Mouse (Mus musculus) testis, adult 2 months (tissue): Measurements from ENCODE around the gene Gm21915.

ENCODE experiments used
- CTCF ChIP-seq: fragments of 200-500 bp; IDR thresholded peaks from 2 replicates; pipeline ENCODE4 v1.5.1; 2012; ENCODE audit warnings: low read depth, mild to moderate bottlenecking, inconsistent platforms, low read length, moderate library complexity; ENCODE audit not compliant: control insufficient read depth, insufficient read depth, insufficient replicate concordance
- POLR2A ChIP-seq: fragments of 200-500 bp; IDR thresholded peaks from 2 replicates; pipeline ENCODE4 v1.6.1; 2012; ENCODE audit warnings: low read depth, mild to moderate bottlenecking, inconsistent platforms, low read length, moderate library complexity; ENCODE audit not compliant: control insufficient read depth

GRCm38 (mm10) chr9:40638394-40639049, 31.9 kb upstream of the Gm21915 start:
- TF ChIP-seq POLR2A: no peak
- TF ChIP-seq CTCF: no peak
